Mouse (Mus musculus) forebrain, postnatal 0 days (tissue): Measurements from ENCODE around the gene Ccdc63. TPM values are rescaled to one million over a fixed set of nuclear protein-coding genes. Genes with fewer than 3 reads are reported as not detected.
A peak's percentile ranks its signal among the peaks of the same experiment; 100 is the strongest.

Source experiments
- ATAC-seq: fragments of 200-750 bp; cut with Nextera tagmentation; 2 replicates; pipeline ENCODE4 v1.8.0; 2017; ENCODE audit warnings: mild to moderate bottlenecking, moderate library complexity
- DNase-seq: peaks from one replicate; pipeline ENCODE4 v3.0.0-alpha.2; 2015
- H3K27ac ChIP-seq: fragments of 300-500 bp; sonication (generic); 2 replicates; pipeline ENCODE4 v1.5.1; 2014; ENCODE audit warnings: low read depth, mild to moderate bottlenecking, antibody characterized with exemption, low read length, moderate library complexity, mixed read lengths
- H3K27me3 ChIP-seq: fragments of 300-500 bp; sonication (generic); 2 replicates; pipeline ENCODE4 v1.6.1; 2014; ENCODE audit warnings: mild to moderate bottlenecking, low read length, mixed read lengths; ENCODE audit not compliant: insufficient read depth
- H3K36me3 ChIP-seq: fragments of 300-500 bp; sonication (generic); 2 replicates; pipeline ENCODE4 v1.6.1; 2014; ENCODE audit warnings: mild to moderate bottlenecking, moderate library complexity; ENCODE audit not compliant: insufficient read depth
- H3K4me1 ChIP-seq: fragments of 300-500 bp; sonication (generic); 2 replicates; pipeline ENCODE4 v1.6.1; 2014; ENCODE audit warnings: antibody characterized with exemption; ENCODE audit not compliant: insufficient read depth
- H3K4me2 ChIP-seq: fragments of 300-500 bp; sonication (generic); 2 replicates; pipeline ENCODE4 v1.6.1; 2014; ENCODE audit warnings: low read depth, mild to moderate bottlenecking, moderate library complexity
- H3K4me3 ChIP-seq: fragments of 300-500 bp; sonication (generic); 2 replicates; pipeline ENCODE4 v1.5.1; 2014; ENCODE audit warnings: low read depth, low read length, mixed read lengths
- H3K9ac ChIP-seq: fragments of 300-500 bp; sonication (generic); 2 replicates; pipeline ENCODE4 v1.6.1; 2014; ENCODE audit warnings: mild to moderate bottlenecking
- H3K9me3 ChIP-seq: fragments of 300-500 bp; sonication (generic); 2 replicates; pipeline ENCODE4 v1.6.1; 2016; ENCODE audit warnings: low read length
- CTCF ChIP-seq: sonication (generic); IDR thresholded peaks from 2 replicates; pipeline ENCODE4 v1.5.1; 2016; ENCODE audit warnings: antibody characterized with exemption, control low read depth, low read depth
- WGBS: fragments of 180-500 bp; shearing (Covaris S2); extraction: QIAGEN DNeasy Blood & Tissue Kit; methylation state at CpG from one replicate; pipeline ENCODE4 v1.1.7; 2014; 5-methylcytosine and 5-hydroxymethylcytosine counted together
- polyA plus RNA-seq: library from polyadenylated mRNA; unstranded; fragments of >200 nt; fragmentation: Nextera tagmentation; extraction: Ambion mirVana; gene quantifications from 2 replicates; pipeline ENCODE4 v1.2.1, GENCODE M21; 2015
- total RNA-seq: library from RNA; depleted of rRNA; stranded (reverse); fragments of >200 nt; gene quantifications from 2 replicates; pipeline ENCODE4 v1.2.3, GENCODE M21; 2014

Ccdc63 gene
- total and polyA plus RNA-seq, 2 experiments from 2014 or later, result 0.08 to 0.43 TPM

DNA sequence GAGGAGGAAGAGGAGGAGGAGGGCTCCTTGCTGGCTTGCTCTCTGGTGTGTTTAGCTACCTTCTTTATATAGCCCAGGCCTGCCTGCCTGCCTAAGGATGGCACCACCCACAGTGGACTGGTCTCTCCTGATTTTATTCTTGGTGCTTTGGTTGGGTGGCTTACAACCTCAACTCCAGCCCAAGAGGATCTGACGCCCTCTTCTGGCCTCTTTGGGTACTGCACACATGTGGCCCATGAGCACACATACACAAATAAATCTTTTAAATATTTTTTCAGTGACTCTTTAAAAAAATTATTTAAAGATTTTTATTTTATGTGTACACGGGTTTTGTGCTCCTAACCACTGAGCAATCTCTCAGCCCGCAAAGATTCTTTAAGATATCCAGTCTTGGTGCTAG, 64.9 kb downstream of the Ccdc63 start:
- peaks cover 3% of the 10 kb centered on the region; the same call in 1 of the 2 replicates for H3K4me1 ChIP-seq
- no peak for ATAC-seq
- no peak overlapping the region for H3K4me3 ChIP-seq
- H3K27me3 ChIP-seq, result no peaks in the 10 kb centered on the region
- H3K27ac ChIP-seq, result no peak overlapping the region
- WGBS, result 59% methylated on average over 3 of the region's 3 CpGs
- no peak overlapping the region for H3K9ac ChIP-seq
- no peaks in the 10 kb centered on the region for H3K36me3 ChIP-seq
- no peak overlapping the region for H3K4me2 ChIP-seq
- no peak for DNase-seq
- no peaks in the 10 kb centered on the region for H3K9me3 ChIP-seq
- peak; percentile 34; the same call in 1 of the 2 replicates for TF ChIP-seq CTCF

DNA sequence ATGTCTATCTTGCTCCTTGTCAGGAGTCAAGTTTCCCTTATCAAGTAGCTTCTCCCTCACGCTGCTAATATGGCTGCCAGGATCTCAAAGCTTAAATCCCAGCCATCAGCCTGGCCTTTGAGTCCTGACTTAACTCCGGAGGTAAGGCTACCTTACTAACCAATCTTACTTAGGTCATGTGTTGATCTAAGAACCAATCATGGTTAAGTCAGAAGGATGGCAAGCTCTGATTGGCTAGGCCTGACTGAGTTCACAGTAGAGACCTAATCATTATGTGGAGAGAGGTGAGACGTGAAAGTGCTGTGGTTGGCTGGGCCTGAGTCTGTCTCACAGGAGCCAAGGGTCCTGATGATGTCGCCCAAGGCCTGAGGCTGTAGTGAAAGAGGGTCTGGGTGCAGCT, 68.6 kb downstream of the Ccdc63 start:
- Histone ChIP-seq H3K27me3 (no peaks in the 10 kb centered on the region), H3K36me3 (no peaks in the 10 kb centered on the region), H3K4me3 (no peak overlapping the region), H3K9me3 (no peaks in the 10 kb centered on the region), H3K4me2 (no peak overlapping the region), H3K4me1 (no peaks in the 10 kb centered on the region), H3K27ac (no peak overlapping the region), H3K9ac (no peak overlapping the region)
- 81% methylated on average over 4 of the region's 4 CpGs for WGBS
- DNase-seq (no peak), ATAC-seq (no peak)
- no peak for TF ChIP-seq CTCF

DNA sequence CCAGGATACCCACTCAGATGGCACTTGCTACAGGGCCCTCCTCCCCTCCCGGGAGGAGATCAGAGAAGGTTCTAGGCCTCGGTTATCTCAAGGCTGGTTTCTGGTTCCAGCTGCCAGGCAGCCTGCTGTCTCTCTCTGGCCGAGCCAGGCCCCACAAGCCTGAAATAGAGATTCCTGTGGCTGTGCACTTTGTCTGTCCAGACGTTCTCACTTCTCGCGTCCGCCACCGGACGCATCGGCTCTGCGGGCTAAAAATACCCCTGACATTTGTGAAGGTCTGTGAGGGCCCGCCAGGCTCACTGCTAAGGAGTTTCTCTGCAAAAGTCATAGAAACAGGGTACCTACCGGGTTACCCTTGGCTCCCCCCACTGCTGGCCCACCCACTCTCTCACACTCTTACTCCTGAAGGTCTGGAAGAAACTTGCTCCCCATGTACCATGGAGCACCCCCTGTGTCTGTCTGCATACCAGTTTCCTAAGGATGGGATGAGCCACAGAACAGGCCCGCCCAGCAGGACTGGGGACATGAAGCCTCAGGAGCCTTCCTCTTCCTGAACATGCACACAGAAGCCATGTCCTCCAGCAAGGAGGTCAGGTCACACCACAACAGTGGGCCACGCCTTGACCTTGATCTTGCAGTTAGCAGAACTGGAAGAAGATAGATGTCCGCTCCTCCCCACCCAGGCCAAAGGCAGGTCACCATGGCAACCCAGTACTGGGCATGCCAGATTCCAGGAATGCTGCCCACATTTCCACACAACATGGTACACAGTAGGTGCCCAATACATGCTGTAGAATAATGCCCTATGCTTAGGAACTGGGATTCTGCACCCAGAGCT, 69.4 kb downstream of the Ccdc63 start:
- Histone ChIP-seq H3K9ac (no peak overlapping the region), H3K36me3 (no peaks in the 10 kb centered on the region), H3K4me1 (no peaks in the 10 kb centered on the region), H3K4me3 (no peak overlapping the region), H3K27me3 (no peaks in the 10 kb centered on the region), H3K4me2 (no peak overlapping the region), H3K27ac (no peak overlapping the region), H3K9me3 (no peaks in the 10 kb centered on the region)
- 84% methylated on average over 16 of the region's 16 CpGs for WGBS
- no peak for DNase-seq
- TF ChIP-seq CTCF, result no peak
- no peak for ATAC-seq

DNA sequence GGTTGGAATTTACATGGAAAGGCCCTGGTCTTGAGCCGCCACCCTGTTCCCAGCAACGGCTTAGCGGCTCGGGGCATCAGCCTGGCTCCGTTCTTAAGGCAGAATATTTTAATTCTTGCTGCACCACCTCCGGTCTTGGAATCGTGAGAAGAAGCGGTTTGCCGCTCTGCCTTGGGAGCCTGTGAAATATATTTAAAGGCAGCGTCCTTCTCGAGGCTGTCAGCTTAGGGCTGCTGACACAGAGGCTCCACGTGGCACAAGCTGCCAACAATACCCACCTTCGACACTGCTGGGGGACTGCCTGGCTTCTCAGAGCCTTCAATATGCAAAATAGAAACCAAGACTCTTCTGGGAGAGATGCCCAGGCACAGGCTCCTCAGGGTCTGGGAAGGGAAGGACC, 72.1 kb downstream of the Ccdc63 start:
- Histone ChIP-seq H3K9ac (no peak overlapping the region), H3K36me3 (no peaks in the 10 kb centered on the region), H3K27ac (no peak overlapping the region), H3K27me3 (no peaks in the 10 kb centered on the region), H3K4me3 (no peak overlapping the region), H3K9me3 (no peaks in the 10 kb centered on the region), H3K4me1 (no peaks in the 10 kb centered on the region), H3K4me2 (no peak overlapping the region)
- TF ChIP-seq CTCF, result no peak
- ATAC-seq (no peak), DNase-seq (no peak)
- WGBS, result 62% methylated on average over 13 of the region's 13 CpGs

DNA sequence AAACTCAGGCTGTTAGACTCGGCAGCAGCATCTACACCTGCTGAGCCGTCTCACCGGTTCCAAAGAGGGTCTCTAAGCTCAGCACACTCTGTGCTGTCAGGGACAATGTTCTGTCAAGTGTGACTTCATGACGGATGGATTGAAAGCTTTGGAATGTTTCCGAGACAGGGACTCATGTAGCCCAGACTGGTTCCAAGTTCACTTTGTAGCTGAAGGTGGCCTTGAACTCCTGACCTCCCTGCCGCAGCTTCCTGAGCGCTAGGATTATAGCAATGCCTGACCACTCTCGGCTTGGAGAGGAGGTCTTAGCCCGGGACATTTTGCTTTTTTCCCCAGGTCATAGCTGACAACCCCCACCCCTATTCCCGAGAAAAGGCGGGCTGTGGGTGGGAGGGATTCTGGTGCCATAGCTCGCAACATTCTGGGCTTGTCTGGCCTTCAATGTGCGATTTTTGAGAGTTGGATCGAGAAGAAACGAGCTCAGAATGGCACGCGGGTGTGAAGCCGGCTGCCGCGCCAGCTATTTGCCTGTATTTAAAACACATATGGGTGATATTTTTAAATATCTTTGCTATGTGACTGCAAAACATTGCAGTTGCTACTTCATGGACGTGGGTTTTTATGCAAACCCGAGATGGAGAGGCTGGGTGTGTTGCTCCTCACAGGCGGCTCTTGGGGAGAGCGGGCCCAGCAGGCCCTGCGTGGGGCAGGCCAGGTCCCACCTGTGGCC, 77.3 kb downstream of the Ccdc63 start:
- Histone ChIP-seq H3K36me3 (no peaks in the 10 kb centered on the region), H3K9me3 (no peaks in the 10 kb centered on the region), H3K9ac (no peak overlapping the region), H3K4me3 (no peak overlapping the region), H3K27me3 (no peaks in the 10 kb centered on the region; the same call in 1 of the 2 replicates), H3K27ac (peak overlapping the region; percentile 54), H3K4me1 (peaks cover 3% of the 10 kb centered on the region), H3K4me2 (no peak overlapping the region)
- 0 out of 2 replicates have a peak, but pooled peaks have one; percentile 19 for ATAC-seq
- TF ChIP-seq CTCF, result no peak
- 51% methylated on average over 25 of the region's 25 CpGs for WGBS
- peak; percentile 79 for DNase-seq

DNA sequence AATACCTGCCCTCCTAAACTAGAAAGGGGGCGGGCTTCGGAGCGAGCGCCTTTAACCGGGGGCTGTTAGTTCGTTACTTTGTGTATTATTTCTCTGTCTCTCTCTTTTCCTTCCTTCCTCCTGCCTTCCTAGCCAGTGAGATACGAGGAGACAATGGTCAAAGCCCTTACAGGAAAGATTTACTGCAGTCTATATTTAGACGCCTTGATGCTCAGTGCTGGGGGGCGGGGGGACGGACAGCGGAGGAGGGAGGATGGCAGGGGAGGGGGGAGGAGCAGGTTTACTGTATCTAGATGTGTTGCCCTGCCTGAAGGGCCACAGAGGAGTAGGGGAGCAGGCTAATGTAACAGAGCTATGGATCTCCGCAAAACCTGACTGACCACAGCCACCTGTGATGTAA, 78.1 kb downstream of the Ccdc63 start:
- DNase-seq, result no peak
- no peak for ATAC-seq
- no peak overlapping the region for H3K27ac ChIP-seq
- no peak overlapping the region for H3K9ac ChIP-seq
- no peak overlapping the region for H3K4me2 ChIP-seq
- H3K27me3 ChIP-seq, result no peaks in the 10 kb centered on the region; the same call in 1 of the 2 replicates
- WGBS, result 26% methylated on average over 12 of the region's 12 CpGs
- no peak for TF ChIP-seq CTCF
- H3K4me1 ChIP-seq, result peaks cover 3% of the 10 kb centered on the region
- H3K4me3 ChIP-seq, result no peak overlapping the region
- no peaks in the 10 kb centered on the region for H3K9me3 ChIP-seq
- H3K36me3 ChIP-seq, result no peaks in the 10 kb centered on the region
